9 mouse cellular contexts compared by ENCODE assay signal in genomic region chr16:5881820-5882219, GRCm38 (mm10). TPM values are rescaled to one million over a fixed set of nuclear protein-coding genes. Genes with fewer than 3 reads are reported as not detected.
A peak's percentile ranks its signal among the peaks of the same experiment; 100 is the strongest.
DNase-seq lines count a peak whose midpoint lies in the region; TF ChIP-seq lines count a peak whose summit lies in the region.
"Had no signal": no experiment of that assay in that cellular context is flagged by ENCODE, and none has a peak within 500 bp of the region (broad histone marks: within the 10 kb centered on the region; RNA-seq: fewer than 3 reads in every experiment).

No protein-coding gene starts in this region.

- under 1% methylated on average over 4 of the region's 4 CpGs for WGBS in lung, adult 2 months

- no peak overlapping the region for H3K4me3 ChIP-seq in CH12.LX (replicated peaks in 1 of 3; ENCODE audit: low read depth in 2 of 3, low read length in 2 of 3, poor library complexity in 1 of 3)
- no peak overlapping the region for H3K4me3 ChIP-seq in lung, adult 2 months (replicated peaks; ENCODE audit: extremely low read depth, low read depth, low read length)
- H3K4me3 ChIP-seq: limb, embryonic 15.5 days had no signal

- no peaks in the 10 kb centered on the region for H3K79me2 ChIP-seq in CH12.LX (replicated peaks; ENCODE audit: control insufficient read depth, extremely low read depth, insufficient read depth, poor library complexity, severe bottlenecking)

- no peaks in the 10 kb centered on the region for H3K4me1 ChIP-seq in CH12.LX (ENCODE audit: control insufficient read depth in 1 of 2, insufficient read depth in 2 of 2)
- no peaks in the 10 kb centered on the region for H3K4me1 ChIP-seq in lung, adult 2 months (ENCODE audit: control insufficient read depth, insufficient read depth, low read length)

- no peak overlapping the region for H3K4me2 ChIP-seq in CH12.LX (ENCODE audit: insufficient read depth, low read depth, poor library complexity, severe bottlenecking)
- H3K4me2 ChIP-seq: limb, embryonic 15.5 days had no signal

- no peaks in the 10 kb centered on the region for H3K27me3 ChIP-seq in CH12.LX (replicated peaks)

- H3K9me3 ChIP-seq in CH12.LX (replicated peaks; ENCODE audit: low read length) = peaks cover 33% of the 10 kb centered on the region
- H3K9me3 ChIP-seq: limb, embryonic 15.5 days had no signal

- TF ChIP-seq POLR2A in CH12.LX (IDR thresholded peaks at IDR 0.05; ENCODE audit: low read depth, low read length) = no peak
- TF ChIP-seq POLR2A in lung, adult 2 months (IDR thresholded peaks at IDR 0.05; ENCODE audit: borderline replicate concordance, extremely low read depth, low read depth, low read length) = no peak

- no peak for TF ChIP-seq EP300 in CH12.LX (IDR thresholded peaks at IDR 0.05; ENCODE audit: low read length)

- in situ Hi-C loops in CH12.LX (cut with MboI; ENCODE audit: low pct_ligation_motif_present, low pct_unique_long_range_greater_than_20kb, low sequenced_read_pairs) = no loop called here

- H3K36me3 ChIP-seq in CH12.LX (replicated peaks in 1 of 2; ENCODE audit: control insufficient read depth in 1 of 2, insufficient read depth in 1 of 2, low read length in 1 of 2) = no peaks in the 10 kb centered on the region
- H3K36me3 ChIP-seq: limb, embryonic 15.5 days had no signal

- dilution Hi-C loops in CH12.LX (cut with MboI; ENCODE audit: extremely low pct_ligation_motif_present, extremely low pct_unique_long_range_greater_than_20kb, low sequenced_read_pairs) = no loop called here

- no peak overlapping the region for H3K27ac ChIP-seq in CH12.LX (ENCODE audit: insufficient read depth, low read depth)
- H3K27ac ChIP-seq: limb, embryonic 15.5 days had no signal

- TF ChIP-seq CTCF in CH12.LX (conservative IDR thresholded peaks at IDR 0.05 in 1 of 2, IDR thresholded peaks at IDR 0.05 in 1 of 2; ENCODE audit: low read depth in 2 of 2, low read length in 2 of 2) = peak; percentile 63 to 79
- no peak for TF ChIP-seq CTCF in lung, adult 2 months (IDR thresholded peaks at IDR 0.05; ENCODE audit: insufficient read depth, low read length)

- TF ChIP-seq RAD21 in CH12.LX (IDR thresholded peaks at IDR 0.05; ENCODE audit: low read depth, low read length) = peak; percentile 51

- DNase-seq in gastrocnemius, adult 18-20 months (ENCODE audit: low spot score) = peak; percentile 9
- DNase-seq in gastrocnemius, adult 8-10 months (ENCODE audit: low spot score in 2 of 2) = no peak
- DNase-seq in CH12.LX (ENCODE audit: extremely low read depth) = peak; percentile 81
- peak; percentile 3 for DNase-seq in c-Kit-negative CD71-positive TER-119-positive erythroid progenitor cells, embryonic 14.5 days (ENCODE audit: low read depth, low spot score)
- peak; percentile 91 for DNase-seq in forelimb bud, embryonic 11.5 days (ENCODE audit: low read depth, low spot score)
- DNase-seq in kidney, postnatal 14 days = peak; percentile 82
- DNase-seq in lung, adult 2 months = peak; percentile 5
- peak; percentile 90 for DNase-seq in testis, postnatal 10 days (ENCODE audit: low spot score)

- H3K9ac ChIP-seq in CH12.LX (ENCODE audit: insufficient read depth, low read depth) = no peak overlapping the region
- H3K9ac ChIP-seq: limb, embryonic 15.5 days had no signal

TF ChIP-seq in CH12.LX, 34 proteins besides CTCF, POLR2A, EP300 and RAD21:
- TF ChIP-seq MAZ (IDR thresholded peaks at IDR 0.05; ENCODE audit: low read depth, low read length) (no peak), SMC3 (IDR thresholded peaks at IDR 0.05; ENCODE audit: low read depth, low read length) (peak; percentile 32)

RNA-seq across cellular contexts. Expression of gene Rbfox1, which starts 3.3 kb away (rescaled TPM):
- total RNA-seq in gastrocnemius, adult 18-20 months (2021) = 100 to 1,000 TPM; 228 to 232 TPM
- total RNA-seq in gastrocnemius, adult 8-10 months (2022) = 100 to 1,000 TPM; 236 to 270 (median 260) TPM
- total RNA-seq in CH12.LX (2012; rRNA removed) (not detected in 2 replicates), CH12.LX (2014; rRNA removed) (not detected in 2 replicates)
- not detected in 2 replicates for polyA plus RNA-seq in CH12.LX (2012; ENCODE audit: insufficient read length, low read depth)
- 2.3 and 4.0 TPM in 2 replicates for polyA plus RNA-seq in lung, adult 2 months (2012; rRNA removed)

Comparison
In these comparisons a context has a peak if more than half of its experiments do, and no peak if none do; other contexts are left out.
1. DNase-seq: peak in gastrocnemius, adult 18-20 months (single experiment), CH12.LX (single experiment), c-Kit-negative CD71-positive TER-119-positive erythroid progenitor cells, embryonic 14.5 days (single experiment), forelimb bud, embryonic 11.5 days (single experiment), kidney, postnatal 14 days (single experiment), lung, adult 2 months (single experiment) and testis, postnatal 10 days (single experiment); none in gastrocnemius, adult 8-10 months (0 of 2).
2. RNA of gene Rbfox1, which starts 3.3 kb away (total RNA-seq): 236 to 270 TPM in gastrocnemius, adult 8-10 months and 228 to 232 TPM in gastrocnemius, adult 18-20 months; not detected in CH12.LX; every median in the first group is over 100 times any median in the second.